Mouse (Mus musculus) heart, postnatal 0 days (tissue): ENCODE results near the gene Gse1.

Experiments used
- CTCF ChIP-seq: IDR thresholded peaks from 2 replicates; pipeline ENCODE4 v1.5.1; 2016; ENCODE audit warnings: antibody characterized with exemption, control low read depth, low read depth
- EP300 ChIP-seq: IDR thresholded peaks from 2 replicates; pipeline ENCODE4 v1.6.1; 2016; ENCODE audit warnings: antibody characterized with exemption, low read depth

DNA sequence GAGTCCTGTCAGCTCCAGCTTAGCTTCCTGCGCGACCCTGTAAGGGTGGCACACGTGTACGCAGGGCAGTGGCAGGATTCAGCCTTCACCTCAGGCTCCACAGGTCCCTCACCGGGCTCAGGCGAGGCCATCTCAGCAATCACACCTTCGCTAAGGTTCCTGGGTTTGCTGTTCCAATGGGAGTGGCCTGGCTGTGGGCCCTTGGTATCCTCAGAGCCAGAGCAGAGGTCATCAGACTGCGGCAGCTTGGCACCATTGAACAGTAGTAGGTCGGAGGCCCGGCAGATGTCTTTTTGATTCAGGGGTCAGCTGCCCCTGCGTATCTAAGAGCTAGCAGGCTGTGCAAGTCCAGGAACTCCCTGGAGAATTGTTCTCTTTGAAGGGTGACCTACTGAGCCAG lies 164.8 kb downstream of the Gse1 start:
- TF ChIP-seq CTCF = no peak
- no peak for TF ChIP-seq EP300
